Mouse (Mus musculus) ES-Bruce4 (cell line): ENCODE measurements around the gene Gm7138.
"Not testable (repeated sequence)": the region's sequence is repeated elsewhere in the genome, so short reads cannot be mapped to it uniquely, and the experiment has no call there.

Source experiments
- CTCF ChIP-seq: IDR thresholded peaks from one replicate; pipeline ENCODE4 v1.8.1; 2011; ENCODE audit warnings: low read depth, low read length
- EP300 ChIP-seq: IDR thresholded peaks from 2 replicates; pipeline ENCODE4 v1.6.1; 2011; ENCODE audit warnings: low read depth, low read length; ENCODE audit not compliant: insufficient read depth

- not testable (repeated sequence) for TF ChIP-seq CTCF, EP300
These were observed 25.5 kb downstream of the Gm7138 start, which contains the start of gene Gm9736 for GRCm38 (mm10) chr10:77751254-77751653.
